Mouse (Mus musculus) thymus, adult 2 months (tissue): Measurements from ENCODE around the gene Irf9.

ENCODE experiments used
- CTCF ChIP-seq: fragments of 200-500 bp; IDR thresholded peaks from 2 replicates; pipeline ENCODE4 v1.5.1; 2012; ENCODE audit warnings: mild to moderate bottlenecking, control low read depth, low read length, moderate library complexity, borderline replicate concordance; ENCODE audit not compliant: control insufficient read depth, poor library complexity, insufficient read depth; ENCODE audit errors: extremely low read depth
- POLR2A ChIP-seq: fragments of 200-500 bp; IDR thresholded peaks from 2 replicates; pipeline ENCODE4 v1.6.1; 2012; ENCODE audit warnings: mild to moderate bottlenecking, low read length, control low read depth, moderate library complexity; ENCODE audit not compliant: control insufficient read depth, poor library complexity, insufficient read depth; ENCODE audit errors: extremely low read depth

DNA sequence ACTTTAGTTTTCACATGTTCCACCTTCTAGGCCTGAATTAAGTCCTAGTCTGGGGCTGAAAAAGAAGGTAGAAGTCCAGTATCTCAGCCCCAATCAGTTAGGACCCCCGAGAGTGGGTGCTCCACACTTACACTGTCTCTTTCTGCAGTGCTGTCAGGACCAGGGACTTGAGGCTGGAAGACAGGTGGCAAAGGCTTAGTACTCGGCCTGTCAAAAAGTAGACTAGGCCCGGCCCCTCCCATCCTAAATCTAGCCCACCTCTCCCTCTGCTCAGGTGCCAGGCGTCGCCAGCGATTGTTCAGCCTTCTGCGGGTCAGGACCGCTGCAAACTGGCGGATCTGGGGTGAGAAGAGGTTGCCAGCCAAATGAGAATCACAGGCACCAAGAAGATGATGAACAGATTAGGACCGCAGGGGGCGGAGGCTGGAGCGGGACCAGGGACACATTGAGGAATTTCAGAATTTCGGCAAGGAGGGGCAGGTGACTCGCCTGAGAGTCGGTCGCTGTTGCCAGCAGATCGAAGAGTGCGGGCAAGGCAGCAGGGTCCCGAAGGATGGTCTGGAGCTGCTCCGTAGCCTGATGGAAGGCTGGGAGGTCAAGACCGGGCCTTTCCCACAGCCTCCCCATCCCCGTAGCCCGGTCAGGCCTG, 31.6 kb downstream of the Irf9 start:
- TF ChIP-seq POLR2A = no peak
- no peak for TF ChIP-seq CTCF
